Mouse (Mus musculus) liver, adult 2 months (tissue): ENCODE results near the gene Senp6. TPM values are rescaled to one million over a fixed set of nuclear protein-coding genes. Genes with fewer than 3 reads are reported as not detected.

Experiments
- DNase-seq: peaks from one replicate; pipeline ENCODE4 v3.0.0-alpha.2; 2011; ENCODE audit warnings: low read depth, low spot score; ENCODE audit errors: extremely low read depth
- H3K27ac ChIP-seq: fragments of 200-500 bp; replicated peaks from 2 replicates; pipeline ENCODE4 v1.5.1; 2012; ENCODE audit warnings: low read depth, mild to moderate bottlenecking, control low read depth, inconsistent platforms, low read length; ENCODE audit not compliant: insufficient read depth
- H3K27me3 ChIP-seq: fragments of 200-500 bp; 2 replicates; pipeline ENCODE4 v1.6.1; 2012; ENCODE audit warnings: mild to moderate bottlenecking, moderate library complexity, low read length, inconsistent platforms; ENCODE audit not compliant: control insufficient read depth, insufficient read depth
- H3K36me3 ChIP-seq: fragments of 200-500 bp; 2 replicates; pipeline ENCODE4 v1.6.1; 2012; ENCODE audit warnings: low read length, inconsistent platforms; ENCODE audit not compliant: control insufficient read depth, insufficient read depth
- H3K4me1 ChIP-seq: fragments of 200-500 bp; 2 replicates; pipeline ENCODE4 v1.6.1; 2011; ENCODE audit warnings: low read length; ENCODE audit not compliant: control insufficient read depth, insufficient read depth
- H3K4me3 ChIP-seq: fragments of 200-500 bp; 2 replicates; pipeline ENCODE4 v1.5.1; 2011; ENCODE audit warnings: low read depth, mild to moderate bottlenecking, control low read depth, low read length, moderate library complexity; ENCODE audit not compliant: insufficient read depth
- H3K79me2 ChIP-seq: fragments of 200-500 bp; 2 replicates; pipeline ENCODE4 v1.6.1; 2012; ENCODE audit warnings: inconsistent platforms, mild to moderate bottlenecking, low read length, moderate library complexity; ENCODE audit not compliant: control insufficient read depth, insufficient read depth
- H3K9ac ChIP-seq: fragments of 200-500 bp; 2 replicates; pipeline ENCODE4 v1.6.1; 2012; ENCODE audit warnings: low read depth, mild to moderate bottlenecking, control low read depth, inconsistent platforms, low read length
- CTCF ChIP-seq: fragments of 200-500 bp; IDR thresholded peaks from 2 replicates; pipeline ENCODE4 v1.5.1; 2011; ENCODE audit warnings: low read depth, low read length, control low read depth
- POLR2A ChIP-seq: fragments of 200-500 bp; IDR thresholded peaks from 2 replicates; pipeline ENCODE4 v1.6.1; 2011; ENCODE audit warnings: low read length, control low read depth; ENCODE audit not compliant: insufficient read depth; ENCODE audit errors: extremely low read depth
- WGBS: fragments of 180-500 bp; shearing (Covaris S2); methylation state at CpG from one replicate; pipeline ENCODE4 v1.1.7; 2018; 5-methylcytosine and 5-hydroxymethylcytosine counted together
- polyA plus RNA-seq: library from polyadenylated mRNA; depleted of rRNA; stranded (reverse); fragments of >200 nt; gene quantifications from 2 replicates; pipeline ENCODE4 v1.2.3, GENCODE M21; 2012
- total RNA-seq: library from RNA; depleted of rRNA; stranded (reverse); fragments of >200 nt; gene quantifications from 2 replicates; pipeline ENCODE4 v1.2.3, GENCODE M21; 2014

Gene Senp6
- total and polyA plus RNA-seq, 2 experiments, result 7.8 to 44.8 TPM

DNA sequence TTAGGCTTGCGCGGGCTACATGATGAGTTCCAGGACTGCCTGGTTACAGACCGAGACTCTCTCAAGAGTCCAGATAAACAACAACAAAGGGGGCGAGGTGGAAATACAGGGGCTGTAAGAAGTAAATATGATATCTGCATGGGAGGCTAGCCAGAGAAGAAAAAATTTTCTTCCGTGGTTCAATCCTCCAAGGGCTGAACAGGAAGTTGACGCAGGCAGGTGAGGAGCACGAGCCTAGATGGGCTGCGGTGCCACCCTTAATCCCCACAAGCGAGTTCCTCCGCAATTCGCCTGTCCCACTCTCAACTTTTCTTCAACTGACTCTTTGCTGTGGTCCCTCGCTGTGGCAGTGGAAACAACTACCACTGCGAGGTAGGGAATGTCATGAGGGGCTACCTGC lies 97.5 kb downstream of the Senp6 start:
- H3K27ac ChIP-seq, result no peak overlapping the region
- DNase-seq, result no peak

DNA sequence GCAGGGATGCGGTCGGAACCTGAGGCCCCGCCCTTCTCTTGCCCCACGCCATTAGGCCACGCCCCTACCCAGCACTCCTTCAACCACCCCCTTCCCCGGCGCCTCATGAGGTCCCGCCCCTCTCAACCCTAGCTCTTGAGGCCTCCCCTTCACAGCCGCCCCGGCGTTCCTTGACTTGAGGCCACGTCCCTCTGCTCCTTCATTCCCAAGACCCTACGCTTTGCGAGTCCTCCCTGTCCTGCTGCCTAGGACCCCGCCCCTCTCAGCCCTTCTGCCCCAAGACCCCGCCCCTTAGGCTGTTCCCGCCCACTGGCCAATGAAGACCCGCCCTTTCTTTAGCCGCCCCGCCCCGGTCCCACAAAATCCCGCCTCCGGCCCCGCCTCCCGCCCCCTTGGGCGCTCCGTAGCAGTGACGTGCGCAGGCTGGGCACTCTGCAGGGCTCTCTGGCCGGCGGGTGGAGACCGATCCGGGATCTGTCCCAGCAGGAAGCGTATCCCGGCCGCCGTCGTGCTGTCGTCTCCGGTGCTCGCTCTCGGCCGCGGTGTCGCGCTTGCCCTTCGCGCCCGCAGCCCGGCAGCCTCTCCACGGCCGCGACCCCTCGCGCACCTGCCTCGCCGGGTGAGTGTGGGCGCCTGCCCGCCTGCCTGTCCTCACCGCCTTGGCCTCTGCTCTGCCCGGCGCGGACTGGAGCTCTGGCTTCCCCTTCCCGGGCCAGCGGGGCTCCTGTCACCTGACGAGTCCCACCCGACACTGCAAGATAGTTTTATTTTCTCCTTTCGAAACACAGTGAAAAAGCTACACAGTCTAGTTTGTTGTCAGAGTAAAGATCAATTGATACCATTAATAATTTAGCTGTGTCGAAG lies 98.1 kb downstream of the Senp6 start, which contains the start of gene Myo6:
TSS of gene Myo6 (plus strand) at position 421 of the 864 bp plus-strand sequence.
- Histone ChIP-seq H3K36me3 (no peaks in the 10 kb centered on the region), H3K9ac (peak within 1 kb of the TSS; percentile 100), H3K4me3 (peak within 1 kb of the TSS; percentile 98), H3K27me3 (no peaks in the 10 kb centered on the region), H3K27ac (peak within 1 kb of the TSS; percentile 98), H3K4me1 (peaks cover 6% of the 10 kb centered on the region), H3K79me2 (peaks cover 16% of the 10 kb centered on the region; the same call in 1 of the 2 replicates)
- under 1% methylated on average over 69 of the region's 69 CpGs for WGBS
- peak; percentile 98 for TF ChIP-seq POLR2A
- TF ChIP-seq CTCF, result no peak
- DNase-seq, result peak; percentile 79

More for the DNA sequence above, 97.5 kb downstream of the Senp6 start:
- Histone ChIP-seq H3K9ac (no peak overlapping the region), H3K4me1 (peaks cover 6% of the 10 kb centered on the region), H3K4me3 (peak overlapping the region; percentile 86), H3K27me3 (no peaks in the 10 kb centered on the region), H3K79me2 (peaks cover 10% of the 10 kb centered on the region; the same call in 1 of the 2 replicates), H3K36me3 (no peaks in the 10 kb centered on the region)
- TF ChIP-seq CTCF, result no peak
- TF ChIP-seq POLR2A, result no peak
- WGBS, result 6% methylated on average over 13 of the region's 13 CpGs

DNA sequence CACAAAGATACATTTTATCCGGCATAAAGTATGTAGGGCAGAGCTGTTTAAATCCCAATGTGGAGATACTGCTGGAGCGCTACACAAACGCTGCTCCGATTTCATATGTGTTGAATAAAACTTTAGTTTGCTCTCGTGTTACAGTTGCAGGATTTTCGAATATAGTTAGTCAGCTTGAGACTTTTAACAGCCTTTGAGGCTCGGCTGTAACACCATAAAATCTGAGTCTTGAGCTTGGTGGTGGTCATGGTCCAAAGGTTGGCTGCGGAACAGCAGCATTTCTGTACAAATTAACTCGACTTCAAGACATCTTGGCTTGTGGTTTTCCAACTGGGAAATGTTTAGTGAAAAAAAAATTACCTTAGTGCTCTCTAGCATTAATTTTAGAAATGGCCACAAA lies 99.0 kb downstream of the Senp6 start:
- Histone ChIP-seq H3K9ac (peak overlapping the region; percentile 85), H3K4me3 (peak overlapping the region; percentile 98), H3K27ac (peak overlapping the region; percentile 80), H3K79me2 (peaks cover 19% of the 10 kb centered on the region; the same call in 1 of the 2 replicates), H3K27me3 (no peaks in the 10 kb centered on the region), H3K4me1 (peaks cover 6% of the 10 kb centered on the region), H3K36me3 (no peaks in the 10 kb centered on the region)
- 8% methylated on average over 9 of the region's 9 CpGs for WGBS
- no peak for TF ChIP-seq POLR2A
- TF ChIP-seq CTCF, result no peak
- DNase-seq, result peak; percentile 65

DNA sequence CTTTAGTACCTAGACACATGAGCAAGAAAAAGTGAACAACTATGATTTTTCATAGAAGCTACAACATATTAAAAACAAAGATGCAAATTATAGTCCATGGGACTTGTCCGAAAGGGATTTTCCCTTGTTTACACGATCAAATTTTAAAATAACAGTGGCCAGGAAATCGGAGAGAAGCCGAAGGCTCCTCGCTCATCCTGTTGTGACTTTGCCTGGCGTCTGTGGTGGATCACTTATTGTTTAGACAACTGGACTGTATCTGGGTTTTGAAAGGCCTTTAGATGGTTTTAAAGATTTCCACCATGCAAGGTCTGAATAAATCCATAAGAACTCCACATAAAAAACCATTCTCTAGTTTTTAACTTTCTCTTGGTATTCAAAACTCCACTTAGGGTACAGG lies 99.7 kb downstream of the Senp6 start:
- H3K9ac ChIP-seq, result peak overlapping the region; percentile 59; the same call in 1 of the 2 replicates
- peak overlapping the region; percentile 98 for H3K4me3 ChIP-seq
- 6% methylated on average over 6 of the region's 6 CpGs for WGBS
- H3K27me3 ChIP-seq, result no peaks in the 10 kb centered on the region
- H3K36me3 ChIP-seq, result no peaks in the 10 kb centered on the region
- H3K27ac ChIP-seq, result peak overlapping the region; percentile 64
- peaks cover 6% of the 10 kb centered on the region for H3K4me1 ChIP-seq
- H3K79me2 ChIP-seq, result peaks cover 22% of the 10 kb centered on the region; the same call in 1 of the 2 replicates
- peak; percentile 42 for DNase-seq
- TF ChIP-seq POLR2A (no peak), CTCF (no peak)

DNA sequence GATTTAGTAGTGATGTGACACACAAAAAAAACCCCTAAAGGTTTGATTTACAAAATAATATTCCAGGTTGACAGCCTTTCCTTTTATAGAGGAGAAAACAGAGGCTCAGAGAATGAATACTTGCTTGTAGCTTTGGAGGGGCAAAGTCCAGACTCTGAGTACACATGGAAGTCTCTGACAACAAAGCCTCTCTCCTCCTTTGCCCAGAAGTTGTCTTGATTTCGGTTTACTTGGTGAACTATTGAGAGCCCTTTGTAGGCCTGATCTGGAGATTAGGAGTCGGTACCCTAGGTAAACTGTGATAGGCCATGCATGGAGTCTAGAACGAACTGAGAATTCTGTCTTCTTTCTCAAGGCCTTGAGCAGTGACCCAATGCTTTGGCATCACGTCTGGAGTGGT lies 100.4 kb downstream of the Senp6 start:
- no peaks in the 10 kb centered on the region for H3K36me3 ChIP-seq
- TF ChIP-seq POLR2A (no peak), CTCF (no peak)
- H3K9ac ChIP-seq, result no peak overlapping the region
- H3K79me2 ChIP-seq, result peaks cover 27% of the 10 kb centered on the region
- peak; percentile 75 for DNase-seq
- peak overlapping the region; percentile 78 for H3K27ac ChIP-seq
- WGBS, result 16% methylated on average over 4 of the region's 4 CpGs
- no peaks in the 10 kb centered on the region for H3K27me3 ChIP-seq
- H3K4me1 ChIP-seq, result peaks cover 7% of the 10 kb centered on the region
- no peak overlapping the region for H3K4me3 ChIP-seq

DNA sequence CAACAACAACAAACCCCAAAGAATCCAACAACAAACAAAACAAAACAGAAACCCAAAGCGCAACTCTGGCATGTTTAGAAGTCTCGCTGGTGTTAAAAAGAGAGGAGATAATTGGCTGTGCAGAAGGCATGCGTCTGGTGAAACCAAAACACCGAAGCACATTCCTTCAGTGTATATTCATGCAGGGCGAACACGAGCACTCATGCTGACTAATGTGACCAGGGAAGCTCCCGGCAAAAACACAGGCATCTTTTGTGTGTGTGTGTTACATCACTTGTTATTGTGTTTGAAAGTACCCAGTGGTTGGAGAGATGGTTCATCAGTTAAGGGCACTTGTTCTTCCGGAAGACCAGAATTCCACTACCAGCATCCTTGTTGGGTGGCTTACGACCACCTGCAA lies 102.8 kb downstream of the Senp6 start:
- WGBS, result 97% methylated on average over 9 of the region's 9 CpGs
- TF ChIP-seq CTCF (no peak), POLR2A (no peak)

More for the DNA sequence above, 102.8 kb downstream of the Senp6 start:
- peaks cover 39% of the 10 kb centered on the region for H3K79me2 ChIP-seq
- no peak overlapping the region for H3K9ac ChIP-seq
- no peak overlapping the region for H3K27ac ChIP-seq
- H3K4me3 ChIP-seq, result no peak overlapping the region
- no peak for DNase-seq
- H3K4me1 ChIP-seq, result peaks cover 10% of the 10 kb centered on the region
- H3K27me3 ChIP-seq, result no peaks in the 10 kb centered on the region
- peaks cover 2% of the 10 kb centered on the region; the same call in 1 of the 2 replicates for H3K36me3 ChIP-seq
